Mouse (Mus musculus): ENCODE measurements at regions not wholly inside any gene's neighbourhood (a gene's known extent, or its start where the extent isn't known, plus 50 kb on each side); places are given as distances from the start of the nearest gene placed in this dataset.

DNA sequence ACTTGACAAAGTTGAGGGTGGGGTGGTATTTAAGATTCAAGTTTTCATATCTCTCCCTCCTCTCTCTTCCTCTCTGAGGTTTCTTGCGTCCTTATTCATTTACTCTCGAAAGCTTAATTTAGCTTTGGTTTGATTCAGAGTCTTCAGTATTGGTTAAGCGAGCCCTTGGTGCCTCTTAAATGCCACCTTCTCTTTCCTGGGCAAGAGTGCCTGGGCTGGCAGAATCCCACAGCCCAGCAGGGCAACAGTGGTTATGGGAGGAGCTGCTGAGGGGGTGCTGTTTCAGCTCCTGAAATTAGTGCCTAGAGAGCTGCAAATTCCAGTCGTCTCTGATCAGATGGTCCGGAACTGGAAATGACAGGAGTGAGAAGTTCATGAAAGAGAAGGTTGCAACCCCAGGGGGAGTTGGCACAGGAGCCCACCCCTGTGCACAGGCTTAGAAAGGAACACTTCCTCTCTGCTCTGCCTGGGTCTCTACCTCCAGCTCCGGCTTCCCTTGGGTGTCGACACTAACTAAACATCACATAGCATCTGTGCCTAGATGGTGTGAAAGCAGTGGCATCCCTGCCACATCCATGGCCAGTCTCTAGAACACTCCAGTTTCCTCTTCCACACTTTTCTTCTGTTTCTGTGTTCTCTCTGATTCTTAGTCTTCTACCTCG lies 125.2 kb upstream of the Tent5a start:
- DNase-seq (ENCODE audit: low read depth, low spot score): no peak

DNA sequence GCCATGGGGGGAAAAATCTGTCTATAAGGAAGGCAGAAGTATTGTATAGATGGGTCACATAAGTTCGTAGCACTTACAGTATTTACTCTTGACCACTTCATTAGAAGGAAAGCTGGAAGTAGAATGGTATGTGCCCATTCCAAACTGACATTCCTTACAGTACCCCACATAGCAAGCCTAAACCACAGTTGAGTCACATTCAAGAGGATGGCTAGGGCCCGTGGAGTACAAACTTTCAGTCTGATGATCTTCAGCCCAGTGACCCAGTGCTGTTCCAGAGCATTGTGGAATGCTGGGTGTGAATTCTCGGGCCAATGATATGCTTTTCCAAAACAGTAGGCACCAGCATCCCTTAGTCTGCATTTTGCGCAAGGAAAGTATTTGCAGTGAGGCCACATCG lies 124.2 kb upstream of the Tent5a start:
- peak; percentile 50 for DNase-seq (ENCODE audit: low read depth, low spot score)

DNA sequence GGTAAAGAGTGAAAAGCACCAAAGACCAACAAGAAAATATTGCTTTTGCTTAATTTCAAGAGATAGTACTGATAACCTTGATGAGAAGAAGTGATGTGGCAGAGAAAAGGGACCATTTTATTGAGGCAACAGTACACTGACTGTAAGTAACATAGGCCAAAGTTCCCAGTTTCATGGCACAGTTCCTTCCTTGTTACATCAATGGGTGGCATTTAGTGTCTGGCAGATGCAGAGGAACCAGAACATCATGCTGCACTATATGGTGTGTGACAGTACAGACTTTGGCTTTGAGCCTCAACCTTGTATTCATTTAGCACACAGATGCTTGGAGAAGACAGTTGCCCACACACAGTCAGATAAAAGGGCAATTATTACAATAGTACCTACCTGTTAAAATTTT lies 123.7 kb upstream of the Tent5a start:
- DNase-seq (ENCODE audit: low read depth, low spot score): no peak

DNA sequence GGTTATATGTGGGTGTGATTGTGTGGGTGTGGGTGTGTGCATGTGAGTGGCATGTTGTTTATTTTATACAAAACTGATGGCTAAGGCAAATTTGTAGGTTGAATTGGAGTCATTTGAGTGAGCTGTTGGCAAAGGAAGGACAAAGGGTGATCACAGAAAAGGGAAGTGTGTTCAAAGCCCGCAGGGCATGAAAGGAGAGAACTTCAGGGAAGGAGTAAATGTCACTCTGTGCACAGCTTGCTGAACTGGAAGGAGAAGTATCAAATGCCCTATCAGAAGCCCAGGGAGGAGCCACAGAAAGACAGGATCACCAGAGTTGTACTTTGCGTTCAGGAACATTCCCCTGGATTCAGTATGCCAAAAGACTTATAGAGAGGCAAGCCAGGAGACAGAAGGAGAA lies 122.3 kb upstream of the Tent5a start:
- DNase-seq (ENCODE audit: low read depth, low spot score): no peak

DNA sequence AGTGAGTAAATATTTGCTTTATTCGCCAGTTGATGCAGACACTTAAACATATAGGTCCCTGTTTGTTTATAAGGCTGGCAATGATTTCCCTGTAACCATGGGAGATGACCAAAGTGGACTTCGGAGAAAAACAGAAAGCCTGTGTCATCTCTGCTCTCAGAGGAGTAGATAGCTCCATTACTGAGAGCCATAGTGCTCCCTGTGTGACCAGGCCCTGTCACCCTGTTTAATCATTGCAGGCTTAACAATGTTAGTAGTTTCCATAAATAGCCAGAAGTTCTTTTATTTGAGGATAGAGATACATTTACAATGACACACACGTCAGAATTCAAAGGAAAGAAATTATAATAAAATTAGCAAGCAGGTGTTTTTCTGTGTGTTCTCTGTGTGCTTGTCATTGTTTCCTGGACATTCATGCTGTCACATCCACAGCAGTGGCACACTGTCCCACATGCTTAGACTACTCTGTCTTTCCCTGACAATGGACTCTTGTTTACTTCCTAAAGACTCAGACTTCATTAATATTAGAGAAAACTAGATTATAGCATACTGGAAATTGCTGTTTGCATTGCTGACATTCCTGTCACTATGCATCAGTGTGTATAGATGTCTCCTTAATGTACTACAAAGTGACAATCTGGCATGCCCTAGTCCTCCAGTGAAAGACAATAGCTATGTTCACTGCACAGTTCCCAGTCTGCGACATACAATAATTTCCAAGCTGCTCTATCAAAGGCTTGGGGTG lies 115.8 kb upstream of the Tent5a start:
- no peak for DNase-seq (ENCODE audit: low read depth, low spot score)

DNA sequence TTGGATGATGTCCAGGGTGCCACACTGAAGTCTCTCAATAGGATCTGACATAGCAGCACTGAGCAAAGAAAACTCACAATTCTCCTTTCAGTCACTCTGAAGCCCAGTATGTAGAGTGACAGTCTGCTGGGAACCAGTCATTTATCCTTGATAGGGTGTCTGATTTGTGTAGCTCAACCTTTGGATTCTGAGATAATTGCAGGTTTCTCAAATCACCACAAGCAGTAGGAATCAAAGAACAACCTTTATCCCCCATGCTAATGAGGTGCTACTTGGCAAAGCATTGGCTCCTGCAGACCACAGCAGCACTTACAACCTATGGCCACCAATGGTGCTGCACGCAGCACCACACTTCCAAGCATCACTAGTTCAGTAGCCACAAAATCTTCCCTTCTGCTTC lies 112.5 kb upstream of the Tent5a start:
- no peak for DNase-seq (ENCODE audit: low read depth, low spot score)

DNA sequence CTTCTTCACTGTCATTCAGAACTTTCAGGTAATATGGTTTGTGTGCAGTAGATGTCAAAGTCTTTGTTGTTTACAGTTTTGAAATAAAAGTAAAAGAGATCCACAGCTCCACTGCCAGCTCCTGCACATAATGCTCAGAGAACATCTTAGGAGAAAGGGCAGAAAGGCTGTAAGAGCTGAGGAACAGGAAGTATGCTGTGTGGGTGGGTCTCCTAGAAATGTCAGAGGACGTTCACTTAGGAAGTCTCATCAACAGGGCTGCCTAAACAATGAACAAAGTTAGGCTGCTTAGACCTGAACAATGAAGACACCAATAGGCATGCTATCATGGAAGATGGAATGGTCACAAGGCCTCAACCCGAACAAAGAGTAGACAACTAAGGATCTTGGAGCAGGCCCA lies 105.1 kb upstream of the Tent5a start:
- no peak for DNase-seq (ENCODE audit: low read depth, low spot score)

DNA sequence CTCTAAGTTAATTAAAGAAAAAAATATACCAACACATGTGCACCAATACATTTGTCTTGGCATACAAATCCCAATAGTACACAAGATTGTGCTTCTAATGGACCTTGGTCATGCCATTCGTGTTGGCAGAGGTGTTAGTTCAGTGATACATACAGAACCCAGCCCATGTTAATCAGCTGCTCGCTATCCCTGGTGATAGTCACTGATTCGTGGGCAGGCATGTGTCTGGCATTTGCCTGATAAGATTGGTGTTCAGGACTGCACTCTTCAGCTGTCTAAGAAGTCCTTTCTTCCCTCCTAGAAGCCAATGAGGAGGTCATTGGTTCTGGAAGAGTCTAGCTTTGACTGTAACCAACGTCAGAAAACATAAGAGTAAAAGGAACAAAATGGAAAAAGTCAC lies 99.7 kb upstream of the Tent5a start:
- DNase-seq (ENCODE audit: low read depth, low spot score): no peak

DNA sequence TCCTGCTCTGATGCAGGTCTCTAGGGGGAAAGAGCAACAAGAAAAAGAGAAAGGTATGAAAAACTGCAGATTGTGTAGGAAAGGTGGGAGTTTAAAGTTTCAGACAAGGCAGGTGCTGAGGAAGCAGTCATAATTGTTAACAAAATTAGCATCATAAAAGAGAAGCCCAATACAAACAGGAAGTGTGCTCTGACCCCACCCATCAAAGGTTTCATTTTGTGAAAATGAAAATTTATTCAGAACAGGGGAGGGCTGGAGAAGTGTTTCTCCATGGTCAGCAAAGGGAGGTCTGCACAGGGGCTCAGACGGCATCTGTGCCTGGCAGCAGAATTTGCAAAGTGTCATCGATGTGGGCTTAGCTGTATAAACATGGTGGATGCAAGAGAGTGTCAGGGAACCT lies 96.8 kb upstream of the Tent5a start:
- no peak for DNase-seq (ENCODE audit: low read depth, low spot score)

DNA sequence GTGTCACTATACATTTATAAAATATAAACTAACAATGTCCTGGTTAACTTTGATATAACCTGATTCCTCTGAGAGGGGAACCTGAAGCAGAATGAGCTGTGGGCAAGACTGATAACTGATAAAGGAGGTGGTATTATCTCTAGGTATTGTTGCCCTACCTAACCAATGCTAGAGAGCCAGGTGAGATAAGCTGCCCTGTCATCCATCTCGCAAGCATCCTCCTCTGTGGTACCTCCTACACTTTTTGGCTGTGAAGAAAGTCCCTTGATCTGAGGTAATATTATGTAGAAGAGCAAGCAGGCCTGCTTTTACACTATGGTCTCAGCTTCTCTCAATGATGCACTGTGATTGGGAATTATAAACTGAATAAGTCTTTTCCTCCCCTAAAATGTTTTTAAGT lies 87.2 kb upstream of the Tent5a start:
- DNase-seq (ENCODE audit: low read depth, low spot score): no peak

DNA sequence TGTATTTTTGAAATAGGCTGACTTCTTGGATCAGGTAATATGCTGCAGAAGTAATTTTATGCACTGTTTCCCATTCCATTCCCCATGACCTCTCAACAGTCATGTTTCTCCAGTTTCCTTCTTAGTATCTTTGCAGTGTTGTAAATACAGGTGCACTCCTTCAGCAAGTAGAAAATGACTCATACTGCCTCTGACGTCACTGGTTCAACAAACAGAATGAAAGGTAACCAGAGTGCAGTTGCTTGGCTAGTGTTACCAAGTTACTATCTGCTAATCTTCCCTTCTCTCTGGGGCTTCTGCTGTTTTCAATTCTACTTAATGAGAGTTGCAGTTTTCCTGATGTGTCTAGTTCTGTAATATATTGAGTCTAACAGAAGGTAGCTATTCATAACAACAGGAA lies 86.7 kb upstream of the Tent5a start:
- DNase-seq (ENCODE audit: low read depth, low spot score): no peak

DNA sequence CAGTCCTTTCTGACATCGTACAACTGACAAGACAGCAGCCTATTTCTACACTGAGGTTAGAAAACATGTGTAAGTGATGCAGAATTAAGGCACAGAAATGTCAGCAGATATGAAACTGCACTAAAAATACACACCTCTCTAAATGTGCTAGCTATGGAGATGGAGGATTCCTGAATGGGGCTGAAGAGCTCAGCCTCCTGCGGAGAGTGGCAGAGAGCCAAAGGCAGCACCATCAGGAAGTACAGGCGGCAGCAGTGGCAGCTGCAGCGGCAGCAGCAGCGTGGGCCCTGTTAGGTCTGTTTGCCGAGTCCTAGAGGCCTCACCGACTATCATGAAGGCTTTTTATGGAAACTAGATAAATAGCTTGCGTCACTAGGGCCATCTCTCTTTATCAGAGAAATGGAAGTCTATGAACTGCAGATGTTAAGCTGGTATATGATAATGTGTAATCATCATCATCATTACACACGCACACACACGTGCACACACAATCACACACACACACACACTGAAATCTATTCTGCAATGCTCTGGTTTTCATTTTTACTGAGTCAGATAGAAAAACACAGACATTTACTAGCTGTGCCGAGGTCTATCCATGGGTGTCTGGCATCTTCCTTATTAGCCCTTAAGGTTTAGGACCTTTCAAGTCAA lies 83.6 kb upstream of the Tent5a start:
- no peak for DNase-seq (ENCODE audit: low read depth, low spot score)

DNA sequence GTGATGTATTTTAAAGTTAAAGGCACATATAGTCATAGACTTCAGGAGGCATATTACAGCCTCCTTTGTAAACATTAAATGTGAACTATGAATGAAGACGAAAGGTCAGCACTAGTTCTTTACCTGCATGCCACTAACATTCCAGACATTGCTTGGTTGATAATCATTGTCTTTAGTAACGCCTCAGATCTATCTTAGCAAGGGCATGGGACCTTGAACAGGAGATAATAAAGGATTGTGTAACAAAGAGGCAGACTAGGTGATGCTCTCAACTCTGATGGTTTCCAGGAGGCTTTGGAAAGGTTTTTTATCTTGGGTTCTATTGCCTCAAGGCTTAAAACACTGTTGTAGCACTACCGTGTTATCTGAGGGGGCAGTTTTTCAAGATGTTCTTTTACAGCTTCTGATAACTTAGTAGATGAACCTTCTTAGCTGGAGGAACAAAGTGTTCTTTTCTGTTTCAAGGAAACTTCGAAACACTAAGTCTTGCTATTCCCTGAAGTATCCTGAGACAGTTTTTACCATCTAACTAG lies 82.9 kb upstream of the Tent5a start:
- DNase-seq (ENCODE audit: low read depth, low spot score): no peak

DNA sequence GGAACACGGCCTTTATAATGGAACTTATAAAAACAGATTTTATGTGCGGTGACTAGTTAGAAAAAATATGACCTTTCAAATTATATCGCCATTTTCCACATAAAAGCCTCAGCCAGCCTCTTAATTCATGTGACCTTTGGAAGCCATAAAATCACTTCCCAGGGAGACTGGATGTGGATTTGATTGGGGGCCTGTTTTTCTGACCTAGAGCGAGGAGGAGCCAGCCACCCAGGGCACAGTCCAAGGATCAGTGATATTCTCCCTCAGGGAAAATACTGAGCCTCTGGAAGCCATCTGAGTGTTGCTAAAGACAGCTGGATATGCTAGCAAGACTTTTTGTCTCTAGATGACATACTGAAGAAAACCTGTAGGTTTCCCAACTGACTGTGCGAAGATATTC lies 81.3 kb upstream of the Tent5a start:
- no peak for DNase-seq (ENCODE audit: low read depth, low spot score)

DNA sequence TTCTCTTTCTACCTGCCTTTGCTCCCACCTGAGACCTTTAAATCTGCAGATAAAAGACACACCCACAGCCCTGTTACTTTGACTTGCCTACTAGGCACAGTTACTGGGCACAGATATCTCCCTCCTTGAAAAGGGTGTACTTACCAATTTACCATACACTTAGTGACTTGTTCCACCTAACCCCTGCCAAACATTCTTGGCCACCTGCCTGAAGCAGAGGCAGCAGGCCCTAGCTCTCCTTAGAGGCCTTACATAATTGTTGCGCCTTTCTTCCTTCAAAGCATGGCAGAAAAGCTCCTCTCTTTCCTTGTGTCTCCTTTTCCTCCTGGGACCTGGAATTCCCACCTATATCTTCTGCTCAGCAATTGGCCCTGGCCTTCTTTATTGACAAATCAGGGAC lies 80.4 kb upstream of the Tent5a start:
- DNase-seq (ENCODE audit: low read depth, low spot score): no peak

DNA sequence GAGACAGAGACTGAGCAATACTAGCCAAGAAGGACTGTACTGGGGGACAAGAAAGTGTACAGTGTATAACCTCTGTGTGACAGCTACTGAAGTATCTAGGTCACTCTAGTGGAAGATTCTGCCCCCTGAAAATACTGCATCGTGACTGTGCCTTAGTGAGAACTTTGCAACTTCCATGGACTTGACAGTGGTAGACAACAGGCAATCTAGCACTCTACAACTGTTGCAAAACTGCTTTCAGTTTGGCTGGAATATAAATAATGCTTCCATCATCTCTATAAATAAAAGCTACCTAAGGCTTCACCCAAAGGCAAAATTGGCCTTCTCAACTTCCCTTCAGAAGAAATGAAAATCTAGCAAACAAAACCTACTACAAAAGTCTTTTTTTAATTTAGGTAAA lies 74.6 kb upstream of the Tent5a start:
- no peak for DNase-seq (ENCODE audit: low read depth, low spot score)

DNA sequence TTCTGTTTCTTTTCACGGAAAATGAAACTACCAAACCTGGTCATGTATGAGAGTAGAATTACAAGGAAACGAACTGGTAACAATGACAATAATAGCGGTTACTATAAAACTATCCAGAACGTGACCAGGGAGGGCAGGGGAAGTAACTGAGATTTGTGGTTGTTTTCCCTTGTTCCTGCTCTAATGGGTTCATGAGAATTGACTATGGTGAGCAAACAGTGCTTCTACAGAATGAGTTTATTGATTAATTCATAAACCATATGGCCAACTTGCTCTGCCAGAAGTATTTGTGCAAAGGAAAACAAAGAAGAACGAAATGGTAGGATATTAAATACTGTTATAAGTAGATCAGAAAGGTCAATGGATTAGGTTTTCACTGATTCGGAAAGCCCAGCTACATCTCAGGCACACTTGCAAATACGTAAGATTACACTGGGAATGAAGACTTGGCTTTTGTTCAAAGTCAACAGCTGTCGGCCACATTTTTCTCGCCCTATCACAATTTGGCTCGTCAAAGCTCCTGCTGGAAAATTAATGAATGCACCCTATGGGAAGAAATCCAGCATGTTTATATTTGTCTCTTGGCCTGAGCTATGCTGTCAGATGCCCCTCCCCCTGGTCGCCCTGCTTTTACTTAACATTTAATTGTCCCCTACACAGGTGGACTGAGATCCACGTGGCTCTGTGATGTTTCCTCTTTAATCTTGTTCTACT lies 73.6 kb upstream of the Tent5a start:
- DNase-seq (ENCODE audit: low read depth, low spot score): no peak

DNA sequence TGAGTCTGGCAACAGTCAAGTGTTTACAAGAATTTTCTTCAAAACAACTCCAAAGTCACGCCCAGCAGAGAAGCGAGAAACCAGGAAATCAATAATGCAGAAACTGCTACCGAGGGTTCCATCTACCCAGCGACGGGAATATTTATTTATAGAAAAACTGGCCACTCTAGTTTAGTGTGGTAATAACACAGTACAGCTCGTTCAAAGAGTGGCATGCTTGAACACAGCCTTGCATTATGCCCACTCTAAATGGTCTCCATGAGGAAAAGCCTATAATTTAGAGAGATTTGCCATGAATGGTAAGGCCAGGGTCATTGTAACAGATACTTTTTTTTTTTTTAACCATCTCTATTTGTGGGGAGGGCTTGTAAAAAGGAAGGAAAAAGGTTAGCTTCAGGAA lies 67.8 kb upstream of the Tent5a start:
- no peak for DNase-seq (ENCODE audit: low read depth, low spot score)

DNA sequence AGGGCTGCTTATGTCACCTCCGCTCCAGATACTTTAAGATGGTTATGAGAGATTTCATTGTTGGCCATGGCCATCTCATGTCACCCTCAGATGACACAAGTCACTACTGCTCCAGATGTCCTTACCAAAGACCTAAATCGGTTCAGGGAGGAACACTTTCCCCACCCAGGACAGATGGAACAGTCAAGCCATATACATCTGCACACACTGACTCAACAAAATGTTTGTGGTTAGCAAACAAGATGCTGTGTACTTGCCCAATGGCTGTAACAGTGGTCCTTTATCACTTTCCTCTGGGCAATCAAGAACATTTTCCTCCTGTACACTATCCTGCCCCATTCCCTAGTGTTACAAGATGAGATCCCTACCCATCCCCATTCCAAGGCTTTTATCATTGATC lies 64.1 kb upstream of the Tent5a start:
- no peak for DNase-seq (ENCODE audit: low read depth, low spot score)

DNA sequence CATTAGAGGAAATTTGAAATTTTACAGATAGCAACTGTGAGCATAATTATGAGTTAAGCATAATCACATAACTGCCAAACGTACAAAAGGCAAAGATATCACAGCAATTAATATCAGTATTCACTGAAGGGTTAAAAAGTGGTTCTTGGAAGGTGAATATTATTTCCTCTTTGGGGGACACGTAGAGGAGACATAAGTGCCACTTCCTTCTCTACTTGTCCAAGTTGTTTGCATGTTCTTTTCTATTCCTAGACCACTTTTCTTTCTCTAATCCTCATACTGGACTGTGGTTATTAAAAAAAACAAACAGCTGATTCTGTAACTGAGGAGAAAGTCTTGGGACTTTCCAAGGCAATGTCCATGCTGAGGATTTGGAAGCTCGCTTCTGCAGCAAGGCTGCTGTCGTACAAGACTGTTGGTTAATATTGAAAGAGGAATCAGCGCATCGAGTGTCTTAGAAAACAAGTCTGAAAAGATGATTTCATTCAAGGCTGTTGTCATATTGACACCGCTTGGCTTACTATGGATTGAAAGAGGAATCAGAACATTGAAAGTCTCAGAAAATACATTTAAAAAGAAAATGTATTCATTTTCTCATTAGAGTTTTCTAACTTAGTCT lies 61.7 kb upstream of the Tent5a start:
- DNase-seq (ENCODE audit: low read depth, low spot score): no peak

DNA sequence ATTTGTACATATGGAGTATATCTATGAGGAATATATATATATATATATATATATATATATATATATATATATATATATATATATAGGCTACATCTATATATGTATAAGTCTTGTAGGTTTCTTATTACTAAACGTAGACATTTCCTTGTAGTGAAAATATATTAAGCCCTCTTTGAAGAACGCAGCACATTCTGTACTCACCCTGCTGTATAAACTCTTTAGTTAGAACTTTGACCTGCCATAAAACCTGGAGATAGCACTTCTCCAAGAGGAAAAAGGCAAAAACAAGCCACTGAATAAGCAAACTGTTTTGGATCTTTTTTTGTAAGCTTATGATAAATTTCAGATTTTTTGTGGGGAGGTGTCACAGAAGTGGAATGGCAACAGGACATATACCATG lies 55.3 kb upstream of the Tent5a start:
- no peak for DNase-seq (ENCODE audit: low read depth, low spot score)

DNA sequence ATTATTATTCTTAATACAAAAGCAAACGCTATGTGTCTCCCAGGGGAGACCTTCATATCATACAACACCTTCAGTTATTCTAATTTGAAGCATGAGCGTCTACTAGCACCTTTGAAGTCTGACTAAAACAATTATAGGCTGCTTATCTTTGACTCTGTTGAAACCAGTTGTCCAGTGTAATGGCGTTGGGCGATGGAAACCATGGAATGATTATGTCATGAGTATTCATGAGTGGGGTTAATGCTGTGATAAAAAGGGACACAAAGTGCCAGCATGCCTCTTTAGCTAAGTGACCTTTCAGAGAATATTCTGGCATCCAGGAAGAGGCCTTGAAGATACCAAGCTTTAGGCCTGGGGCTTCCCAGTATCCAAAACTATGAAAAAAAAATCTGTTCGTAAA lies 53.6 kb upstream of the Tent5a start:
- no peak for DNase-seq (ENCODE audit: low read depth, low spot score)
